Mouse (Mus musculus) ES-E14 (cell line): ENCODE data around the gene Ptafr.
"Not testable (repeated sequence)": the region's sequence is repeated elsewhere in the genome, so short reads cannot be mapped to it uniquely, and the experiment has no call there.

ENCODE experiments used
- HCFC1 ChIP-seq: IDR thresholded peaks from 2 replicates; pipeline ENCODE4 v1.6.1; 2012; ENCODE audit warnings: low read length, inconsistent platforms, borderline replicate concordance; ENCODE audit not compliant: insufficient read depth
- MAFK ChIP-seq: IDR thresholded peaks from 2 replicates; pipeline ENCODE4 v1.6.1; 2014; ENCODE audit warnings: mild to moderate bottlenecking, low read depth, low read length, inconsistent platforms; ENCODE audit not compliant: insufficient read depth
- ZNF384 ChIP-seq: IDR thresholded peaks from 2 replicates; pipeline ENCODE4 v1.6.1; 2012; ENCODE audit warnings: low read depth, low read length, inconsistent platforms

- TF ChIP-seq ZNF384, MAFK, HCFC1: not testable (repeated sequence)
These were observed 8.3 kb upstream of the Ptafr start for GRCm38 (mm10) chr4:132555550-132555949.
